Mouse (Mus musculus) brain, embryonic 14.5 days (tissue): ENCODE data around the gene Defb26. TPM values are rescaled to one million over a fixed set of nuclear protein-coding genes. Genes with fewer than 3 reads are reported as not detected.

Source experiments
- DNase-seq: peaks from one replicate; pipeline ENCODE4 v3.0.0-alpha.2; 2011; ENCODE audit warnings: low read depth
- CTCF ChIP-seq: fragments of 200-500 bp; IDR thresholded peaks from 2 replicates; pipeline ENCODE4 v1.5.1; 2012; ENCODE audit warnings: inconsistent platforms, mild to moderate bottlenecking, moderate library complexity, borderline replicate concordance; ENCODE audit not compliant: insufficient read depth, insufficient read length; ENCODE audit errors: extremely low read depth
- POLR2A ChIP-seq: fragments of 200-500 bp; IDR thresholded peaks from 2 replicates; pipeline ENCODE4 v1.6.1; 2012; ENCODE audit warnings: mild to moderate bottlenecking, inconsistent platforms, borderline replicate concordance; ENCODE audit not compliant: poor library complexity, insufficient read depth, insufficient read length, severe bottlenecking; ENCODE audit errors: extremely low read depth
- polyA plus RNA-seq: library from polyadenylated mRNA; depleted of rRNA; stranded (reverse); fragments of >200 nt; gene quantifications from 2 replicates; pipeline ENCODE4 v1.2.3, GENCODE M21; 2012; rRNA removed

Gene Defb26
- not detected in 2 replicates for polyA plus RNA-seq

DNA sequence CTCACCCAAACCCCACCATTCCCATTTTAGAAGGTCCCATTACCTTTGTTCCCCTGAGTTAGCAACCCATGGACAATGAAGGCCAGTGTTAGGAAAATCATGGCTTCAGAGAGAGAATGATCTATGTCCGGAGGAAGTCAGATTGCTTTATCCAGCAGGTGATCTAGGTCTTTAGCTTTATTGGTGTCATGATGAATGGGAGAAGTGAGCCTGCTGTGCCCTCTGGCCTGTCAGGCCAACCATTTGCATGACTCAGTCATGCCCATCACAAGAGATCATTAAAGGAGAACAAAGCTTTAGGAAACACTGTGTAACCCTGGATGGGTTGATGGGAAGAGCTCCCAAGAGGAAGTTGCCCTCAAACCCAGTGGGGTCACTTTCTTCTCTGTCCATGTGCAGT, at the start of gene Defb26:
Defb26 (minus strand) TSS at position 101 of the 400 bp plus-strand sequence.
- TF ChIP-seq CTCF = no peak
- DNase-seq = no peak

DNA sequence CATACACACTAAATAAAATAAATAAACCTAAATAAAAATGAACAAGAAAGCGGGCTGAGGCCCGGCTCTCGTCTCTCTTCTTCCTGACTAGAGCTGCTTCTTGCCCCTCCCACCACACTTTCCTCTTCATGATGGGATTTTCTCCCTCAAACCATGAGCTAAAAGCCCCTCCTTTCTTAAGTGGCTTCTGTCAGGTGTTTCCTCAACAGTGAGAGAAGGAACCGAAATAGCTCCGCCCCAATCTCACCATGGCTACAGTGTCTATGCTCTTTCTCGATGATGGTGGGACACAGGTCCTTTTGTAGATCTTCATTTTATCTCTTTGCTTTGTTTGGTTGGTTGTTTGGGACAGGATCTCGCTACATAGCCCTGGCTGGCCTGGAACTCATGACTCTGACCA, 45.2 kb upstream of the Defb26 start:
- no peak for DNase-seq

DNA sequence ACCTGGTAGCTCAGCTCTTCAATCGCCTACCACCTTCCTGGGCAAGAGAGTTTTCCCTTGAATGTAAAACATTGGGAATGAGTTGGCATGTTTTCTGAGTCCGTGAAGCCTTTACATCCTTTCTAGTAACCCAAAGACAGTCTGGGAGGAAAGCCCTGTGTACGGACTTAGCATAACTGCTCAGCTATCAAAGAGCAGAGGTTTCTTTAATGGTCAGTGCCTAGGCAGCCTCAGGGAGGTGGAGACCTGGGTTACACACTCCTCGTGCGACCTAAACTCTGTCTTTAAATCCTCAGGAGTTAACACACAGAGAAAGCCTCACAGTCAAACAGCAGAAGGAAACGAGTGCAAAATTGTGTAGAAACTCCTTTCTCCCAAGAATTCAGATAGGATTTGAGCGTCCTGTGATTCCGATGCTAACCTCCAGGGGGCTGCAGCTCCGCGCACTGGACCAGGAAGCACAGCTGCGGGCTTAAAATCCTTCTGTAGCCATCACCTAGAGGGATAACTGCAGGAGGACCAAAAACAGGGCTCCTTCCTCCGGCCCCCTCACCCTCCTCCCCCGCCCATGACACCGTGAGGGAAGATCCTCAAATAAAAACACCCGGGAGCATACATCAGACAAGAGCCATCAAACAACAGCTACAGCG, 42.4 kb upstream of the Defb26 start:
- TF ChIP-seq CTCF = peak; percentile 90
- no peak for TF ChIP-seq POLR2A
- peak; percentile 79 for DNase-seq

More for the DNA sequence above, 45.2 kb upstream of the Defb26 start:
- TF ChIP-seq CTCF = no peak
- no peak for TF ChIP-seq POLR2A

DNA sequence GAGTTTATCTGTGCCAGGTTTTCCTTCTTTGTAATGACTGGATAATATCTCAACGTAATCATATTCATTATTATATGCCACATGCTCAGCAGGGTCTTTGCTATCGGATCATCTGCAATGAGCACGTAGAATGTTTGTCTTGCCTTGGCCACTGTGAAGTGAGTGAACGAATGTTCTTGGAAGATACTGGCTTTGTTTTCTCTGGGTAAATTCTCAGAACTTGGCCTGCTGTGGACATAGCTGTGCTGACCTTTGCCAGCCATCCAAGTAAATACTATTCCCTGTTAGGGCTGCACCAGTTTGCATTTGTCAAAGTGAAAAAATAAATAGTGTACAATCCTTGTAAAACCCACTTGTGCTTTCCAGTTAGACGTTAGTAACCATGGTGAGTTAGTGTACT, 36.6 kb upstream of the Defb26 start:
- no peak for DNase-seq
- no peak for TF ChIP-seq CTCF
- TF ChIP-seq POLR2A = no peak

DNA sequence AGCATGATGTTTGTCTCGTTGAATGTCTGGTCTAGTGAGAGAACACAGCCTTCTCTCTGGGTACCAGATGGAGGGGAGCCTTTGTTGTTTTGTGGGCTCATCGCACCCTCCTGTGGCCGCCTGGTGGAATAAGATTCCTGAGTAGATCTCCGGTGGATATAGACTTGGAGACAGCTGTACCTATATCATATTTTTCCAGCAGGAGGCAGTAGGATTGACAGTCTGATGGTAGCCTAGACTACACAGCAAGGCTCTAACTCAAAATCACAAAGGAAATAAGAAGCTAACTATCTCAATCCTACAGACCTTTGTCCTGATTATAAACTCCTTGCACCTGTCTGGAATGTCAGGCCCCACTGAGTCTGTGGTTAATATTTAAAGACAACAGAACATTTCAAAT, 33.2 kb upstream of the Defb26 start:
- DNase-seq = peak; percentile 85
- TF ChIP-seq CTCF (peak; percentile 61; the same call in 1 of the 2 replicates), POLR2A (no peak)

DNA sequence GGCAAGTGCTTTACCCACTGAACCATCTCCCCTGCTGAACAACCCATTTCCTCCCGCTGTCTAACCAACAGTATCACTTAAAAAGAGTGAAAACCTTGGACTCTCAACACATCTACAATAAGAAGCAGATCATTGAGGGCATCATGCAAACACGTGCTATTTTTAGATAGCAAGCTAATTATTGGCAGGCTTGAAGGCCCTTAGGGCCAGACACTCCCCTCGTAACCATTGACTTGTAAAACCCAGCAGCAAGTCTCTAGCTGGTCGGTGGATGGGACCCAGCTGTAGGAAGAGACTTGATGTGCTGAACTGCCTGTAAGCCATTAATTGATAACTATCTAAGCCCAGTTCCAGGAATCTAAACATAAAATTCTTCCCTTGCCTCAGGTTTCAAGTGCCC, 32.0 kb upstream of the Defb26 start:
- TF ChIP-seq CTCF = no peak
- no peak for TF ChIP-seq POLR2A
- DNase-seq = no peak

DNA sequence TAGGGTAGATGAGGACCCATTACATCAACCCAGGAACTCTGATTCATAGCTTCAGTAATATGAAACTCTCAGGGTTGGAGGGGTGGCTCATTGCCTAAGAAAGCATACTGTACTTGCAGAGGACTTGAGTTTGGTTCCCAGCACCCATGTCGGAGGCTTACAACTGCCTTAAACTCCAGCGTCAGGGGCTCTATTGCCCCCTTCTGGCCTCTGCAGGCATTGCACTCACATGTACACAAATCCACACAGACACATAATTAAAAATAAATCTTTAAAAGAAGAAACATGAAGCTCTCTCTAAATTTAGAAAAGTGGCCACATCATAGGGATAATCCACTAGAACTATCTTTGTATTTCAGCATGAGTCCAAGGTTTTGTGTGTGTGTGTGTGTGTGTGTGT, 31.4 kb upstream of the Defb26 start:
- no peak for DNase-seq
- TF ChIP-seq CTCF (0 out of 2 replicates have a peak, but pooled peaks have one; percentile 16), POLR2A (no peak)

DNA sequence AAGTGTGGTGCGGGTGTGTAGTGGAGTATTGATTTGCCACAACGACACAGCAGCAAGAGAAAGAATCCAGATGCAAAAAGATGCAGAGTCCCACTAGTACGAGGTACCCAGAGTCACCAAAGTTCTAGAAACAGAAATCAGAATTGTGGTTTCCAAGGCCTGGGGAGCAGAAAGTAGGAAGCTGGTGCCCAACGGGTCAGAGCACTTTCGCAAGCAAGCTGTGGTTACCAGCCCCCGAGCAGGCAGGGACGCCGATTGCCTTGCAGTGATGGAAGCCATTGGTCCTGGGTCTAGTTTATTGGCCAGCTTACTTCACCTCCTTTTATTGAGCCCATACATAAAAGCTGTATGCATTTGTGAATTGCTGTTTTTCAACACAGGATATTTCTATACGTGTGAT, 30.5 kb upstream of the Defb26 start:
- no peak for DNase-seq
- TF ChIP-seq CTCF (no peak), POLR2A (no peak)

DNA sequence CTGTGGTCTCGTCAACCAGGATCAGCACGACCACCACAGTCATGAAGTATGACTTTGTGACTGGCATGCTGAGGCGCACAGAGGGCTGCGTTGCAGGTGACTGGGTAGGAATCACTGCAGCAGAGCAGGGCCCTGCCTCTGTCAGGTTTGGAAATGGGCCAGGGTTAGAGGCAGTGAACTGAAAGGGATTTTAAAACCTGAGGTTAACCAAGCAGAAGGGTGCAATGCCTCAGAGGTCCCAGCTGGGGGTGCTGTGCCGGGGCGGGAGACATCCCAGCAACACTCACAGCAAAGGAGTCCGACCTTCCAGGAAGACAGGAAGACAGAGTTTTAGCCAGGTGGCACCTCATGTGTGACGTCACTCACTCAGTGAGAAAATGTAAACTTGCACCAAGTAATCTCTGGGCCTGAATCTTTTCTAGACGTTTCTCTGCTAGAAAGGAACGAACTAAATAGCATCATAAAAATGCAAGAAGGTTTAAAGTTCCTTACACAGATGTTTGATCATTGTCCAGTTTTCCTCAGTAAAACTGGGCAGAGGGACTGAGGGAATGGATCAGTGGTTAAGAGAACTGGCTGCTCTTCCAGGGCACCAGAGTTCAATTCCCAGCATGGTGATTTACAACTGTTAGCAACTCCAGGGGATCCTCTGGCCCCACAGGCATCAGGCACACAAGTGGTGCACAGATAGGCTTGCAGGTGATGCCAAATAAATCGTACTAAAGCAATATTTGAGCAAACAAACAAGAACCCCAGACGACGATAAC, 28.6 kb upstream of the Defb26 start, which contains the start of gene Defb29:
Defb29 (minus strand) TSS at position 155 of the 767 bp plus-strand sequence.
- TF ChIP-seq CTCF (peak; percentile 33; the same call in 1 of the 2 replicates), POLR2A (no peak)
- no peak for DNase-seq

DNA sequence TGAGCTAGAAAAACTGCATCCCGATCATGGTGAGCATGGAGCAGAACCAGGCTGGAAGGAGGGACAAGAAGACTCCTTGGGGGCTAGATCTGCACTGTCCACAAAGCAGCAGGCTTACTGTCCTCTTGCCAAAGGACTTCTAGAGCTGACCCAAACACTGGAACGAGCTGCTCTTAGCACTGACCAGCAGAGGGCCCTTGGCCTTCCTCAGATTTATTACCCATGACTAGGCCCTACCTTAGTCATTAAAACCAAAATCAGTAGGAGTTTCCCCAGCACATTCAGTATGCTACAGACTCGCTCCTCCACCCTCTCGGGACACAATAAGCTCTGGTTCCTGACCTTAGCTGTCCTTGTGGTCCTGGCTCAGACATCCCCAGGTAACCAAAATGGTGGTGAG, 6.5 kb upstream of the Defb26 start, which contains the start of gene Defb28:
Defb28 (plus strand) TSS at position 275 of the 400 bp plus-strand sequence.
- TF ChIP-seq CTCF (no peak), POLR2A (no peak)
- no peak for DNase-seq

DNA sequence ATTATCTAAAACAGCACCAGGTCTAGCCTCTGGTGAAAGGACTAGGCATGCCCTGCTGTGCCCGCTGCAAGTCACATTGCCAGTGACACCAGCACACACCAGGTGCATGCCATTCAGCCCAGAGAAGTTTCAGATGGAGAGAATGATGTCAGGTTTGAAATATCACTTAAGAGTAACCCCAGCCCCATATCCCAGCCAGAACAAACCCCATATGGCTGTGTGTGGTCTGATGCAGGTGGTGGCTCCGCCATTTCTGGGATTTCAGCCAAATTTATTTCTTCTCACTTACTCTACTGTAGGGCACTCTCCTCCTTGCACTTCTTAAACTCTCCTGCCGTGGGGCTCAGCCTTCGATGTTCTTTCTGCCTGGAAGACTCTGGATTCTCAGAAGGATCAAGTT, 4.6 kb upstream of the Defb26 start:
- TF ChIP-seq POLR2A (no peak), CTCF (no peak)
- peak; percentile 14 for DNase-seq
